Mouse (Mus musculus) hindbrain, embryonic 12.5 days (tissue): Measurements from ENCODE around the gene Igtp. TPM values are rescaled to one million over a fixed set of nuclear protein-coding genes. Genes with fewer than 3 reads are reported as not detected.
"Not testable (repeated sequence)": the region's sequence is repeated elsewhere in the genome, so short reads cannot be mapped to it uniquely, and the experiment has no call there.

Source experiments
- ATAC-seq: fragments of 200-750 bp; cut with Nextera tagmentation; 2 replicates; pipeline ENCODE4 v1.8.0; 2017; ENCODE audit warnings: moderate TSS enrichment; ENCODE audit not compliant: low FRiP score
- H3K27ac ChIP-seq: fragments of 300-500 bp; sonication (generic); 2 replicates; pipeline ENCODE4 v1.5.1; 2016; ENCODE audit warnings: mild to moderate bottlenecking
- H3K27me3 ChIP-seq: fragments of 300-500 bp; sonication (generic); 2 replicates; pipeline ENCODE4 v1.6.1; 2016; ENCODE audit warnings: mild to moderate bottlenecking
- H3K36me3 ChIP-seq: fragments of 300-500 bp; sonication (generic); 2 replicates; pipeline ENCODE4 v1.6.1; 2016; ENCODE audit warnings: mild to moderate bottlenecking
- H3K4me1 ChIP-seq: fragments of 300-500 bp; sonication (generic); 2 replicates; pipeline ENCODE4 v1.6.1; 2016
- H3K4me2 ChIP-seq: fragments of 300-500 bp; sonication (generic); replicated peaks from 2 replicates; pipeline ENCODE4 v1.6.1; 2016; ENCODE audit warnings: mild to moderate bottlenecking
- H3K4me3 ChIP-seq: fragments of 300-500 bp; sonication (generic); 2 replicates; pipeline ENCODE4 v1.5.1; 2016; ENCODE audit warnings: mild to moderate bottlenecking
- H3K9ac ChIP-seq: fragments of 300-500 bp; sonication (generic); 2 replicates; pipeline ENCODE4 v1.6.1; 2016; ENCODE audit warnings: mild to moderate bottlenecking, moderate library complexity
- H3K9me3 ChIP-seq: fragments of 300-500 bp; sonication (generic); replicated peaks from 2 replicates; pipeline ENCODE4 v1.6.1; 2016; ENCODE audit warnings: mild to moderate bottlenecking
- WGBS: fragments of 180-500 bp; shearing (Covaris S2); methylation state at CpG from one replicate; pipeline ENCODE4 v1.1.7; 2016; 5-methylcytosine and 5-hydroxymethylcytosine counted together
- polyA plus RNA-seq: library from polyadenylated mRNA; unstranded; fragments of >200 nt; fragmentation: Nextera tagmentation; extraction: Ambion mirVana; gene quantifications from 2 replicates; pipeline ENCODE4 v1.2.1, GENCODE M21; 2016

The Igtp gene
- polyA plus RNA-seq, 1 experiment from 2014 or later = 1.9 TPM

DNA sequence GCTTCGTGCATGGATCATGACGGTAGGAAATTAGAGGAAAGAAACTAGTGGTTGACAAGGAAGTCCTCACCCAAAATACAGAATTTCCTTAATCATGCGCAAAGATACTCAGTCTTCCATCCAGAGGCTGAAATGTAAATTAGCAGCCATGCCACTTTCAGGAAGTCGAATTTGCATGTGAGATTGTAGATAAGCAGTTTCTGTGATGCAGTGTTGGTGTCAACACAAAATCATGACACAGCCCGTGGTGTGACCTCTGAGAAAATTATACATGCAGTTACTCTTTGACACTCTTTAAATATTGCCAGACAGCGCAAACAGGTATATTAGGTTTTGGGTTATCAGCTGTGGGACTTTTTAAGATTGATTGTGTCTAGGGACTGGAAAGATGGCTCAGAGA is 9.7 kb upstream of the Igtp start:
- WGBS = 93% methylated on average over 6 of the region's 6 CpGs

DNA sequence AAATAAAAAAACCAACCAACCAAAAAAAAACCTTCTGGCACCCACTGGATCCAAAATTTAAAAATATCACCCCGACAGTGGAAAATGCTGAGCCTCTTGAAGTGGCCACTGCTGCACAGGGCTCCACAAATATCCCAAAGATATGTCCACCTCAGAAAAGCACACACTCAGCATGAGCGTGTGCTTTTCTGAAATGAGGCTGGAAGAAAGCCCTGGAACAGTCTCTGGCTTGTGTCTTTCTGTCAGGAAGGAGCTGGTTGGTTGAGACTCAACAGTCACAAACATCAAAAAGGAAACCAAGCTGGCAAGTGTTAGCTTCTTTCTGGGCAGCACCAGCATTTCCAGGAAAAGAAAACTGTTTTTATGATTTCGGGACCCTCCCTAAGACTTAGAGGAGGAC is 6.0 kb upstream of the Igtp start:
- 87% methylated on average over 3 of the region's 3 CpGs for WGBS
- Histone ChIP-seq H3K9ac (no peak overlapping the region), H3K4me3 (no peak overlapping the region), H3K9me3 (no peaks in the 10 kb centered on the region), H3K27me3 (no peaks in the 10 kb centered on the region), H3K4me2 (no peak overlapping the region), H3K4me1 (peaks cover 5% of the 10 kb centered on the region), H3K27ac (no peak overlapping the region), H3K36me3 (no peaks in the 10 kb centered on the region)
- ATAC-seq = no peak

More for the DNA sequence above, 9.7 kb upstream of the Igtp start:
- no peak overlapping the region for H3K27ac ChIP-seq
- no peaks in the 10 kb centered on the region for H3K36me3 ChIP-seq
- H3K27me3 ChIP-seq = no peaks in the 10 kb centered on the region
- no peak overlapping the region for H3K9ac ChIP-seq
- H3K4me2 ChIP-seq = no peak overlapping the region
- no peaks in the 10 kb centered on the region for H3K9me3 ChIP-seq
- no peak for ATAC-seq
- H3K4me3 ChIP-seq = no peak overlapping the region
- H3K4me1 ChIP-seq = peaks cover 5% of the 10 kb centered on the region

DNA sequence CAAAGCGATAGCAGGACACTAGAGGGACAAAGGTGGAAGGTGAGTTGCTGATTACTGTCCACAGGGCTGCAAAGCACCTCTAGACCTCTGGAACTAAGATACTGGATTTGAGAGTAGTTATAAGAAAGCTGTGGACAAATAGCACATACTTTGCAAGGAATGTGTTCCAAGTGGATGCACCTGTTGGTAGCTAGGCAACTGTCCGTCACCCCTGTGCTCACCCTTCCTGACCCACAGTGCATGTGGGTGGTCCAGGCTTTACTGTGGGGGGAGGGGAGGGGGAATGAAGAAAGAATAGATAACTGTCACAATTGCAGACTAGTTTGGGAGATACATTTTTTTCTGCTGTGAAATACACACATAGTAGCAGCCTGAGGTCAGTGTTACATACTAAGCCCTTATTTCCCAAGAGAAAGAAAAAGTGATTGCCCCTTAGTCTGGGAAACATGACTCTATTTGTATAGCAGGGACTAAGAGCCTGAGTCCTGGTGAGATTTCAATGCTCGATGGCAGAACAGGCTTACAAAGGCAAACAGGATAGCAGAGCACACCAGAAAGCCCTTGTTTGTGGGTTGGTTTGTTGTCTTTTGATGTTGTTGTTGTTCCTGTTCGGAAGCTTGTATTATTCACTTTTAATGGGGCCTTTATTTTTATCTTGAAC is 5.4 kb upstream of the Igtp start:
- no peaks in the 10 kb centered on the region for H3K36me3 ChIP-seq
- H3K4me1 ChIP-seq = peaks cover 6% of the 10 kb centered on the region
- no peak overlapping the region for H3K4me2 ChIP-seq
- H3K9me3 ChIP-seq = no peaks in the 10 kb centered on the region
- ATAC-seq = no peak
- no peak overlapping the region for H3K9ac ChIP-seq
- 43% methylated on average over 4 of the region's 4 CpGs for WGBS
- no peaks in the 10 kb centered on the region for H3K27me3 ChIP-seq
- H3K4me3 ChIP-seq = no peak overlapping the region
- no peak overlapping the region for H3K27ac ChIP-seq

DNA sequence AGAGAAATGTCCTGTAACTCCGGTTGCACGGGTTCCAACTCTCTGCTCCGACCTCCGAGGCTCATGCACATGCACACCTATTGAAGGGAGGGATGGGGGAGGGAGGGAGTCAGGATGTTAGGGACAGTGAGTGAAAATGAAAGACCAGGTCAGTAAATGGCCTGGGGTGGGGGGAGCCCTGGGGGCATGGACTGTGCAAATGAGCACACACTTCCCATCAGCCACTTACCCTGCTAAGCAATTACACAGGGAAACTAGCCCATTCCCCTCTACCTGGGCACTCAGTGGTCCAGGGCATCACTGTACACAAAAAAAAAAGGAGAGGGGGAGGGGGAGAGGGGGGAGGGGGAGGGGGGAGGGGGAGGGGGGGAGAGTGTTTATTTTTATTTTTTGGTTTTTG is 693 bp upstream of the Igtp start:
- WGBS = 86% methylated on average over 4 of the region's 4 CpGs
- Histone ChIP-seq H3K4me1 (peaks cover 9% of the 10 kb centered on the region), H3K27ac (no peak overlapping the region), H3K36me3 (no peaks in the 10 kb centered on the region), H3K4me2 (peak overlapping the region; percentile 63), H3K27me3 (no peaks in the 10 kb centered on the region), H3K4me3 (peak overlapping the region; percentile 41), H3K9ac (no peak overlapping the region), H3K9me3 (no peaks in the 10 kb centered on the region)
- ATAC-seq = no peak

DNA sequence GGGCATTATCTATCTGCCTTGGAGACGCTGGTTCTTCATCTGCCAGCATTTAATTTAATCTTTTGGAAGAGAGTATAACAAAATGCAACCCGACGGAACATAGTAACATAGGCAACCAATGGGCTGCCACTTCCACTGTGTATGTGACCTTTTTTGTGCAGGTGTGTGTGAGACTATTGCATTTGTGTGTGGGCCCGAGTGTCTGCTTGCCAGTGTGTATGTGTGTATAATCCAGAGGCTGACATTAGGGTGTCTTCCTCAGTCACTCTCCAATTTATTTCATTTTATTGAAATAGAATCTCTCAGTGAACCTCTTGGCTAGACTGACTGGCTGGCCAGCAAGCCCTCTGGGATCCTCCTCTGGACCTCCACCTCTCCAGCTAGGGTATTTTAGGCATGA is 870 bp downstream of the Igtp start:
- 89% methylated on average over 4 of the region's 4 CpGs for WGBS
- Histone ChIP-seq H3K36me3 (no peaks in the 10 kb centered on the region), H3K27me3 (no peaks in the 10 kb centered on the region), H3K4me2 (no peak overlapping the region), H3K4me3 (no peak overlapping the region), H3K27ac (no peak overlapping the region), H3K9ac (no peak overlapping the region), H3K4me1 (0 out of 2 replicates have a peak, but pooled peaks cover 4% of the 10 kb centered on the region), H3K9me3 (no peaks in the 10 kb centered on the region)
- no peak for ATAC-seq

DNA sequence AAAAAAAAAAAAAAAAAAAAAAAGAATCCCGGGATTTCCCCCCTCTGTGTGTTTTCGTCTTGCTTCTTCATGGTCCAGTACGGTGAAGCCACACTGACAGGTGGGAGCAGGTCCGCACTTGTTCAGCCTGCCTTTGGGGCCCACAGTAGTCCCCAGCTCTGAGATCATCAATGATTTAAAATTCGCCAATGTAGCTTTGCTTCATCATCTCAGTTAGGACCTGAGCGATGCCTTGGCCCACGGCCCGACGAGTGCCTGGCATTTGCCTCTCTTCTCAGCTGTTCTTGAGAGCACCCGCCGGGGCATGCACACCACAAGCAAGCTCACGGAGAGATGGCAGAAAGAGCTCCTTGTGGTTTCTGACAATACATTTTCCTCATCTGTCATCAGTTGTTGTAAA is 1.7 kb downstream of the Igtp start:
- Histone ChIP-seq H3K9me3 (no peaks in the 10 kb centered on the region), H3K4me1 (0 out of 2 replicates have a peak, but pooled peaks cover 4% of the 10 kb centered on the region), H3K27ac (no peak overlapping the region), H3K4me3 (no peak overlapping the region), H3K9ac (no peak overlapping the region), H3K36me3 (no peaks in the 10 kb centered on the region), H3K27me3 (no peaks in the 10 kb centered on the region), H3K4me2 (no peak overlapping the region)
- 86% methylated on average over 12 of the region's 12 CpGs for WGBS
- no peak for ATAC-seq

DNA sequence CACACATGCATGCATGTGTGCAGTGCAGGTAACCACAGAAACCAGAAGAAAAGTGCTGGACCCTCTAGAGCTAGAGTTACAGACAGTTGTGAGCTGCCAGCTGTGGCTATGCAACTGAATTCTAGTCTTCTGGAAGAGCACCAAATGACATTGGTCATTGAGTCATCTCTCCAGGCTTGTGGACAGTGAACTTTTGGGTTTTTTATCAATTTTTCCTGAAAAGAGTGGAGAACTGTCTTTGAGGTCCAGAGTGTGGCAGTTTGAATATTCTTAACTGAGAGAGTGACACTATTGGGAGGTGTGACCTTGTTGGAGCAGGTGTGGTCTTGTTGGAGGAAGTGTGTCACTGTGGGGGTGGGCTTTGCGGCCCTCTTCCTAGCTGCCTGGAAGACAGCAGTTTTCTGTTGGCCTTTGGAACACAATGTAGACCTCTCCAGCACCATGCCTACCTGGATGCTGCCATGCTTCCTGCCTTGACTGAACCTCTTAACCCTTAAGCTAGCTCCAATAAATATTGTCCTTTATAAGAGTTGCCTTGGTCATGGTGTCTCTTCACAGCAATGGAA is 11.0 kb downstream of the Igtp start:
- no peak overlapping the region for H3K4me3 ChIP-seq
- no peaks in the 10 kb centered on the region for H3K27me3 ChIP-seq
- H3K9me3 ChIP-seq = no peaks in the 10 kb centered on the region
- WGBS = 94% methylated on average over 1 of the region's 1 CpGs
- no peak overlapping the region for H3K27ac ChIP-seq
- H3K4me2 ChIP-seq = no peak overlapping the region
- H3K4me1 ChIP-seq = peaks cover 7% of the 10 kb centered on the region; the same call in 1 of the 2 replicates
- no peak overlapping the region for H3K9ac ChIP-seq
- no peaks in the 10 kb centered on the region for H3K36me3 ChIP-seq
- no peak for ATAC-seq

DNA sequence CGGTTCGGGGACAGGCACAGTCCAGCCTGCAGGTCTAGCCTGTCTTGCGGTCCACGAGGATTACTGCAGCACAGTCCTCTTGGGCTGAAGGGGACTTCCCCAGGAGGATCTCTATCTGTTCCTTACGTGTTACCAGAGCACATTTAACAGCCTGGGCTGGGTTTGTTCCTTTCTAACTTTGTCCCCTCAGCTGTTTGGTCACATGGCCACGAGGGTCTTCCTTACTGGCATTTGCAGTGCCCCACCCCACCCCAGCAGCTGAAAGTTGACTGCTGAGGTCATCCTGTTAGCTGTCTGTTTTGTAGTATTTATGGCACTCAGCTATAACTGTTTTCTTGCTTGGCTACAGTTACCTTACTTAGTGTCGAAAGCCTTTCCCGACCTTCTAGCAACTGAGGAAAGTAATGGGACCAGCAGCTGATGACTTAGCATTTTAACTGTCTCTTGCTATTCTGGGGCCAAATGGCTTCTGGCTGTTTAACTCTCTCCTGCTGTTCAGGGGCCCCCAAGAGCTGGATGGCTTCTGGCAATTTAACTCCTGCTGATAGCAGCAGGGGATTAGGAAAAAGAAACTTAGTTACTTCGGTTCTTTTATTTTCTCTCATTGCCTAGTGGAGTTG is 11.8 kb downstream of the Igtp start:
- Histone ChIP-seq H3K4me3 (no peak overlapping the region), H3K4me2 (no peak overlapping the region), H3K27me3 (no peaks in the 10 kb centered on the region), H3K36me3 (no peaks in the 10 kb centered on the region), H3K27ac (no peak overlapping the region), H3K9me3 (no peaks in the 10 kb centered on the region), H3K9ac (no peak overlapping the region), H3K4me1 (peaks cover 7% of the 10 kb centered on the region; the same call in 1 of the 2 replicates)
- ATAC-seq = no peak
- WGBS = 26% methylated on average over 9 of the region's 9 CpGs

DNA sequence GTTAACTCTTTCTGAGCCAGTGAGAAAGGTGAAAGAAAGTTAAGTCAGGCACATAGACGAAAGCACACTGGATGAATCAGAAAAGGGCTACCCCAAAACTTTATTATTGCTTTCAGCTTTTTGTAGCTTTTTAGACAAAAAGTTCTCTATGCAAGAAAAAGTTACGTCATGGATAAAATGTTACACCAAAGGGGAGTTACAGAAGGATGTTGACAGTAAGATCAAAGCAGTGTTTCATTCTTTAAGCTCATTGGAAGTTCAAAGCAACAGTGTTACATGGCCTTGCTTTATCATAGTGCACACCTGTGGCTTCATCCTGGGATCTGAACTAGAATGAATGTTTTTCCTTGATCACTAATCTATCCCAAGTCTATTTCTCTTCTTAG is 12.3 kb downstream of the Igtp start:
- H3K36me3 ChIP-seq = no peaks in the 10 kb centered on the region
- no peak overlapping the region for H3K4me3 ChIP-seq
- no peak overlapping the region for H3K27ac ChIP-seq
- no peak overlapping the region for H3K9ac ChIP-seq
- H3K4me2 ChIP-seq = no peak overlapping the region
- no peaks in the 10 kb centered on the region for H3K9me3 ChIP-seq
- H3K4me1 ChIP-seq = peaks cover 7% of the 10 kb centered on the region; the same call in 1 of the 2 replicates
- 14% methylated on average over 2 of the region's 2 CpGs for WGBS
- H3K27me3 ChIP-seq = no peaks in the 10 kb centered on the region
- no peak for ATAC-seq

DNA sequence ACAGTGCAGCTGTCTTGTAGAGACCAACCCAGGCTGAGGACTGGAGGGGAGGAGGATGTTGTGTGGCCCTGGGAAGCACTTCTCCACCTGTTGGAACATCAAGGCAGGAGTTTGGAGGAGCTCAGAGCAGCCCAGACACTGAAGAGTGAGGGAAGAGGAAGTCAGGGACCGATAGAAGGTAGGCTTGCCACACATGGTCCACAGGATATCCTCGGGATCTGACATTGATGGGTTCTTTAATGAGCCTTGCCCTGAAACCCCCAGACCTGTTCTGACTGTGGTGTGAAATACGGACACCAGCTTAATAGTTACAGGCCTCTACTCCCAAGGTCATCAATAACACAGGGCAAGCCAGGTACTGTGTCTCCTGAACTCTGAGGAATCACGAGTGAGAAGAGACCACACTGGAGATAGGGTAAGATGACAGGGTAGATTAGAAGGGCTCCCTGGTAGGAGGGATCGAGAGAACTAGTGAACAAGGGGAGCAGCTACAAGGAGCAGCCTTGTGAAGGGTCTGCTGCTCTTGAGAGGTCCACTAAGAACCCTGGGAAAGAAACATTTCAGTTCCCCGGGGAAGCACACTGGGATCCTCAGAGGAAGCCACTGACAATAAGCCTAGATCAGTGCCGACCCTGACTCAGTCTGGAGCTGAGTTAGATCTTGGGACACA is 14.5 kb downstream of the Igtp start:
- H3K4me2 ChIP-seq = no peak overlapping the region
- no peak for ATAC-seq
- H3K4me1 ChIP-seq = peaks cover 7% of the 10 kb centered on the region; the same call in 1 of the 2 replicates
- WGBS = 83% methylated on average over 7 of the region's 7 CpGs
- no peaks in the 10 kb centered on the region for H3K36me3 ChIP-seq
- no peaks in the 10 kb centered on the region for H3K27me3 ChIP-seq
- no peak overlapping the region for H3K4me3 ChIP-seq
- no peaks in the 10 kb centered on the region for H3K9me3 ChIP-seq
- no peak overlapping the region for H3K27ac ChIP-seq
- H3K9ac ChIP-seq = no peak overlapping the region

DNA sequence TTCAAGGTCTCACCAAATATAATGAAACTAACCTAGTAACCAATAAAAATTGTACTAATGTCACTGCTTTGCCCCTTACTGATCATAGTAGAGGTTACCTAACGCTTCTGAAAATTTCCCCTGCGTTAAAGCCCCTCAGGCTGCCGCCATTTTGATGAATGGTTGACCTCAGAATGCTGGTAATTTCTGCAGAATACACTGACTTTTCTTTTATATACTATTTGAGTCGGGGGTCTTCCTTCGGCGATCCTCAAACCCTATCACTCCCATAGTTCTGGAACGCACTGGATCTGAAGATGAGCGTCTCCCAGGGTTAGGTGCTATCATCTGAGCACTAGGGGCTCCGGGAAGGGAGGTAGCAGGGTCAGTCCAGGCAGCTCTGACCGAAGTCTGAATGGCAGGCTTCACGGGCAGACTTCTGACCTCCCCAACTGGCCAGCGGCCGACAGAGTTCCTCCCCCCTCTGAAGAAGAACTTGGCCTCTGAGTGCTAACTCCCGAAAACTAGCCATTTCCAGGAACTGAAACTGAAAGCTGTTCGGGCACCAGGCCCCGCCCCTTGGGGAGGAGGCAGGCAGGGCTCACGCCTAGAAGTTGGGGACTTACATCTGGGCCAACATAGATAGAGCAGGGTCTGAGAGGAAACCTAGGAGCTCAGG is 15.2 kb downstream of the Igtp start:
- ATAC-seq = no peak
- H3K36me3 ChIP-seq = no peaks in the 10 kb centered on the region
- H3K4me3 ChIP-seq = peak overlapping the region; percentile 27
- peak overlapping the region; percentile 46 for H3K4me2 ChIP-seq
- H3K9me3 ChIP-seq = no peaks in the 10 kb centered on the region
- peaks cover 7% of the 10 kb centered on the region; the same call in 1 of the 2 replicates for H3K4me1 ChIP-seq
- H3K27ac ChIP-seq = no peak overlapping the region
- H3K27me3 ChIP-seq = no peaks in the 10 kb centered on the region
- no peak overlapping the region for H3K9ac ChIP-seq
- 47% methylated on average over 15 of the region's 17 CpGs for WGBS

DNA sequence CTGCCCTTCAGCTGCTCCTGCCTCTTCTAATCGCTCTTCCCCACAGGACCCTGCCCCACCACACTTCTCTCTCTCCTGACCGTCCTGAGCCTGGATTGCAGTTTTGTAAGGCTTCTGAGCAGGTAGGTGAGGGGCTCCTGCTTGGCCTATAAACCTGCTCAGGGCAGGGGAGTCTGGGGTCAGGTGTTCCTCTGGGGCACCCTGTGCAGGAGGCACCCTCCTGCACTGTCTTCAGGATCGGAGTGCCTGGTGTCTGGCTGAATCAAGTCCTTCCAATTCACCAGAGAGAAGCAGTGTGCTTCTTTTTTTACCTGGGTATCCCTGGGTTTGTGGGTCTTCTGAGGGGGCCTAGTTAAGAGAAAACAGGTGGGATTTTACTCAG is 15.7 kb downstream of the Igtp start:
- not testable (repeated sequence) for H3K4me2 ChIP-seq, H3K27me3 ChIP-seq, H3K27ac ChIP-seq, H3K9me3 ChIP-seq, ATAC-seq, H3K9ac ChIP-seq, H3K36me3 ChIP-seq, H3K4me3 ChIP-seq, H3K4me1 ChIP-seq
- WGBS = 47% methylated on average over 2 of the region's 3 CpGs
